Mouse (Mus musculus) neural tube, embryonic 12.5 days (tissue): ENCODE measurements at regions not wholly inside any gene's neighbourhood (a gene's known extent, or its start where the extent isn't known, plus 50 kb on each side); places are given as distances from the start of the nearest gene placed in this dataset.

Experiments used
- ATAC-seq: fragments of 200-750 bp; cut with Nextera tagmentation; 2 replicates; pipeline ENCODE4 v1.8.0; 2017; ENCODE audit warnings: low read depth, mild to moderate bottlenecking, moderate TSS enrichment, moderate library complexity; ENCODE audit not compliant: low FRiP score
- H3K27ac ChIP-seq: fragments of 300-500 bp; sonication (generic); 2 replicates; pipeline ENCODE4 v1.5.1; 2016
- H3K27me3 ChIP-seq: fragments of 300-500 bp; sonication (generic); replicated peaks from 2 replicates; pipeline ENCODE4 v1.6.1; 2016; ENCODE audit warnings: mild to moderate bottlenecking
- H3K36me3 ChIP-seq: fragments of 300-500 bp; sonication (generic); 2 replicates; pipeline ENCODE4 v1.6.1; 2016; ENCODE audit warnings: mild to moderate bottlenecking
- H3K4me1 ChIP-seq: fragments of 300-500 bp; sonication (generic); 2 replicates; pipeline ENCODE4 v1.6.1; 2016
- H3K4me2 ChIP-seq: fragments of 300-500 bp; sonication (generic); replicated peaks from 2 replicates; pipeline ENCODE4 v1.6.1; 2016; ENCODE audit warnings: mild to moderate bottlenecking
- H3K4me3 ChIP-seq: fragments of 300-500 bp; sonication (generic); 2 replicates; pipeline ENCODE4 v1.5.1; 2016
- H3K9ac ChIP-seq: fragments of 300-500 bp; sonication (generic); 2 replicates; pipeline ENCODE4 v1.6.1; 2016; ENCODE audit warnings: mild to moderate bottlenecking
- H3K9me3 ChIP-seq: fragments of 300-500 bp; sonication (generic); 2 replicates; pipeline ENCODE4 v1.6.1; 2016; ENCODE audit warnings: mild to moderate bottlenecking
- WGBS: fragments of 180-500 bp; shearing (Covaris S2); methylation state at CpG from one replicate; pipeline ENCODE4 v1.1.7; 2016; 5-methylcytosine and 5-hydroxymethylcytosine counted together

- Histone ChIP-seq H3K9me3 (no peaks in the 10 kb centered on the region), H3K27ac (no peak overlapping the region), H3K4me1 (0 out of 2 replicates have a peak, but pooled peaks cover 6% of the 10 kb centered on the region), H3K36me3 (no peaks in the 10 kb centered on the region), H3K9ac (no peak overlapping the region), H3K4me3 (no peak overlapping the region), H3K27me3 (no peaks in the 10 kb centered on the region), H3K4me2 (no peak overlapping the region)
- 79% methylated on average over 10 of the region's 10 CpGs for WGBS
- no peak for ATAC-seq
Observed at GRCm38 (mm10) chr12:73445562-73445961, 100.6 kb downstream of the Tmem30b start.

GRCm38 (mm10) chr12:73445128-73445527 lies 101.1 kb downstream of the Tmem30b start:
- H3K27ac ChIP-seq, result no peak overlapping the region
- no peak for ATAC-seq

GRCm38 (mm10) chr12:73441326-73441725 lies 104.9 kb downstream of the Tmem30b start:
- WGBS, result 54% methylated on average over 1 of the region's 1 CpGs
- no peaks in the 10 kb centered on the region for H3K9me3 ChIP-seq
- H3K9ac ChIP-seq, result no peak overlapping the region
- H3K4me3 ChIP-seq, result no peak overlapping the region
- no peak for ATAC-seq
- no peak overlapping the region for H3K4me2 ChIP-seq
- no peaks in the 10 kb centered on the region for H3K27me3 ChIP-seq
- H3K4me1 ChIP-seq, result no peaks in the 10 kb centered on the region
- no peaks in the 10 kb centered on the region for H3K36me3 ChIP-seq
- no peak overlapping the region for H3K27ac ChIP-seq

More at GRCm38 (mm10) chr12:73445128-73445527, 101.1 kb downstream of the Tmem30b start:
- 58% methylated on average over 10 of the region's 10 CpGs for WGBS
- Histone ChIP-seq H3K4me3 (no peak overlapping the region), H3K9me3 (no peaks in the 10 kb centered on the region), H3K27me3 (no peaks in the 10 kb centered on the region), H3K36me3 (no peaks in the 10 kb centered on the region), H3K9ac (no peak overlapping the region), H3K4me2 (no peak overlapping the region), H3K4me1 (0 out of 2 replicates have a peak, but pooled peaks cover 4% of the 10 kb centered on the region)

GRCm38 (mm10) chr12:73434684-73435083 lies 111.5 kb downstream of the Tmem30b start:
- ATAC-seq, result no peak
- no peaks in the 10 kb centered on the region for H3K4me1 ChIP-seq
- H3K36me3 ChIP-seq, result no peaks in the 10 kb centered on the region
- H3K9me3 ChIP-seq, result no peaks in the 10 kb centered on the region
- 83% methylated on average over 10 of the region's 10 CpGs for WGBS
- H3K9ac ChIP-seq, result no peak overlapping the region
- H3K27ac ChIP-seq, result no peak overlapping the region
- no peak overlapping the region for H3K4me3 ChIP-seq
- no peaks in the 10 kb centered on the region for H3K27me3 ChIP-seq
- H3K4me2 ChIP-seq, result no peak overlapping the region

DNA sequence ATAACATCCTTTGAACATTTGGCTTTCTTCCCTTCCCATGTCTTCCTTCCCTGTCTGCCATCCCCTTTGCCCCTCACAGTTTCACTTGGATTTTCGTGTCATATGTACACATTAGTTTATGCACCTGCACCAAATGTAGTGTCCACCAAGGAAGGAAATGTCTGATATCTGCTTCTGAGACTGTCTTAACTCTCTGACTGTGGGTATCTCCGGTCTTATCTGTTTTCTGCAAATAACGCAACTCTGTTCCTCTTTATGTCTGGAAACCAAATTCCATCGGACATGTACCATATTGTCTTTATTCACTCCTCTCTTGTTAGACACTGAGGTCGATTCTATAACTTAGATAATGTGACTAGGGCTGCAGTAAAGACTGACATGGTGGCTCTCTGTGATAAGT lies 113.6 kb downstream of the Tmem30b start:
- no peak for ATAC-seq
- 88% methylated on average over 5 of the region's 5 CpGs for WGBS
- Histone ChIP-seq H3K4me3 (no peak overlapping the region), H3K4me2 (no peak overlapping the region), H3K27ac (no peak overlapping the region), H3K9ac (no peak overlapping the region), H3K36me3 (no peaks in the 10 kb centered on the region), H3K9me3 (no peaks in the 10 kb centered on the region), H3K4me1 (no peaks in the 10 kb centered on the region), H3K27me3 (no peaks in the 10 kb centered on the region)

- Histone ChIP-seq H3K4me1 (no peaks in the 10 kb centered on the region), H3K27ac (no peak overlapping the region), H3K4me2 (no peak overlapping the region), H3K27me3 (no peaks in the 10 kb centered on the region), H3K4me3 (no peak overlapping the region), H3K9ac (no peak overlapping the region), H3K9me3 (no peaks in the 10 kb centered on the region), H3K36me3 (no peaks in the 10 kb centered on the region)
- WGBS, result 62% methylated on average over 12 of the region's 12 CpGs
- no peak for ATAC-seq
Observed at GRCm38 (mm10) chr12:73428171-73428570, 118.0 kb downstream of the Tmem30b start.

GRCm38 (mm10) chr12:73424814-73425213 lies 121.4 kb downstream of the Tmem30b start:
- no peak overlapping the region for H3K4me3 ChIP-seq
- H3K9me3 ChIP-seq, result no peaks in the 10 kb centered on the region
- no peaks in the 10 kb centered on the region for H3K36me3 ChIP-seq
- H3K4me2 ChIP-seq, result no peak overlapping the region
- no peak for ATAC-seq
- no peaks in the 10 kb centered on the region for H3K27me3 ChIP-seq
- no peak overlapping the region for H3K9ac ChIP-seq
- H3K4me1 ChIP-seq, result no peaks in the 10 kb centered on the region
- no peak overlapping the region for H3K27ac ChIP-seq
- 77% methylated on average over 7 of the region's 7 CpGs for WGBS

- 88% methylated on average over 3 of the region's 3 CpGs for WGBS
- no peak overlapping the region for H3K9ac ChIP-seq
- no peaks in the 10 kb centered on the region for H3K36me3 ChIP-seq
- no peak overlapping the region for H3K4me2 ChIP-seq
- no peak overlapping the region for H3K27ac ChIP-seq
- no peaks in the 10 kb centered on the region for H3K27me3 ChIP-seq
- H3K4me3 ChIP-seq, result no peak overlapping the region
- peaks cover 15% of the 10 kb centered on the region for H3K4me1 ChIP-seq
- ATAC-seq, result no peak
- H3K9me3 ChIP-seq, result no peaks in the 10 kb centered on the region
Observed at GRCm38 (mm10) chr12:73417101-73417500, 129.1 kb downstream of the Tmem30b start.

GRCm38 (mm10) chr12:73416367-73416897 lies 129.8 kb downstream of the Tmem30b start:
- WGBS, result 42% methylated on average over 16 of the region's 16 CpGs
- no peaks in the 10 kb centered on the region for H3K27me3 ChIP-seq
- H3K9me3 ChIP-seq, result no peaks in the 10 kb centered on the region
- H3K27ac ChIP-seq, result no peak overlapping the region
- no peaks in the 10 kb centered on the region for H3K36me3 ChIP-seq
- H3K4me2 ChIP-seq, result no peak overlapping the region
- ATAC-seq, result peak; percentile 72
- H3K4me3 ChIP-seq, result no peak overlapping the region
- H3K4me1 ChIP-seq, result peaks cover 15% of the 10 kb centered on the region
- H3K9ac ChIP-seq, result no peak overlapping the region

- Histone ChIP-seq H3K27ac (no peak overlapping the region), H3K4me1 (peaks cover 15% of the 10 kb centered on the region), H3K9ac (no peak overlapping the region), H3K4me2 (no peak overlapping the region), H3K4me3 (no peak overlapping the region), H3K36me3 (no peaks in the 10 kb centered on the region), H3K9me3 (no peaks in the 10 kb centered on the region), H3K27me3 (no peaks in the 10 kb centered on the region)
- peak; percentile 66 for ATAC-seq
- 62% methylated on average over 7 of the region's 7 CpGs for WGBS
Observed at GRCm38 (mm10) chr12:73415856-73416366, 129.3 kb downstream of the Slc38a6 start.

- Histone ChIP-seq H3K36me3 (no peaks in the 10 kb centered on the region), H3K4me1 (peaks cover 15% of the 10 kb centered on the region), H3K4me2 (no peak overlapping the region), H3K4me3 (no peak overlapping the region), H3K9ac (no peak overlapping the region), H3K27ac (no peak overlapping the region), H3K9me3 (no peaks in the 10 kb centered on the region), H3K27me3 (no peaks in the 10 kb centered on the region)
- WGBS, result 55% methylated on average over 15 of the region's 15 CpGs
- no peak for ATAC-seq
Observed at GRCm38 (mm10) chr12:73413439-73414196, 127.0 kb downstream of the Slc38a6 start.

DNA sequence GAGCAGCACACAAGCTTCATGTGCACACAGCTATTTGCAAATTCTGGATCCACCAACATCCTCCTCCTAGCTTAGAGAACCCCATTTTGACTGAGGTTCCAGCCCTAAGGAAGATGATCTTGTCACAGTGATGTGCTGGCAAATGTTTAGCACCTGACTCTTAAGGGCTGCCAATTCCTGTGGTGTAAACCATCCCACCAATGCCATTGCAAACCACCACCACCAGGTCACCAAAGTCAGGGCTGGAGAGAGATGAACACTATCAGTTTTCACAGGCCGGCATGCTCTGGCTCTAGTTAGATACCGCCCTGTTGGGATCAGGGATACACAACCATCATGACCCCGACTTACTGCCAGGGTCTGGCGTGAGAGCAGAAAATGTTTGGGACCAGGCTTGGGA lies 125.9 kb downstream of the Slc38a6 start:
- Histone ChIP-seq H3K9me3 (no peaks in the 10 kb centered on the region), H3K4me3 (no peak overlapping the region), H3K27ac (no peak overlapping the region), H3K27me3 (no peaks in the 10 kb centered on the region), H3K4me1 (peaks cover 15% of the 10 kb centered on the region), H3K4me2 (no peak overlapping the region), H3K36me3 (no peaks in the 10 kb centered on the region), H3K9ac (no peak overlapping the region)
- no peak for ATAC-seq
- 90% methylated on average over 4 of the region's 4 CpGs for WGBS

DNA sequence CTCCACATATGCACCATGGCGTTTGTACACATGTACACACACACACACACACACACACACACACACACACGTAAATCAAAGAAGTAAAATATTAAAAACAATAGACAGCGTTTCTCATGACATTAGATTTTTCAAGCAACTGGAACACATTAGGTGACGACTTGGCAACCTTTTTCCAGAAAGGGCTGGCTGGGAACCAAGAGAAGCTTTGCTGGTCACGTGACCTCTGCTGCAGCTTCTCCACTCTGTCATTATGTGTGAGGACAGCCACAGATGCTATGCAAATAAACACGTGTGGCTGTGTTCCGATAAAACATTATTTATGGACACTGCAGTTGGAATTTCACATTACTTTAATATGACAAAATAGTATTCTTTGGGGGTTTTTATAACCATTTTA lies 124.3 kb downstream of the Slc38a6 start:
- no peak overlapping the region for H3K4me2 ChIP-seq
- 78% methylated on average over 7 of the region's 7 CpGs for WGBS
- no peak overlapping the region for H3K27ac ChIP-seq
- no peak for ATAC-seq
- H3K9me3 ChIP-seq, result no peaks in the 10 kb centered on the region
- H3K4me3 ChIP-seq, result no peak overlapping the region
- H3K27me3 ChIP-seq, result no peaks in the 10 kb centered on the region
- H3K4me1 ChIP-seq, result peaks cover 6% of the 10 kb centered on the region
- H3K36me3 ChIP-seq, result no peaks in the 10 kb centered on the region
- no peak overlapping the region for H3K9ac ChIP-seq
